Comparison of ENCODE assay signal across 8 mouse cellular contexts in the genomic region with DNA sequence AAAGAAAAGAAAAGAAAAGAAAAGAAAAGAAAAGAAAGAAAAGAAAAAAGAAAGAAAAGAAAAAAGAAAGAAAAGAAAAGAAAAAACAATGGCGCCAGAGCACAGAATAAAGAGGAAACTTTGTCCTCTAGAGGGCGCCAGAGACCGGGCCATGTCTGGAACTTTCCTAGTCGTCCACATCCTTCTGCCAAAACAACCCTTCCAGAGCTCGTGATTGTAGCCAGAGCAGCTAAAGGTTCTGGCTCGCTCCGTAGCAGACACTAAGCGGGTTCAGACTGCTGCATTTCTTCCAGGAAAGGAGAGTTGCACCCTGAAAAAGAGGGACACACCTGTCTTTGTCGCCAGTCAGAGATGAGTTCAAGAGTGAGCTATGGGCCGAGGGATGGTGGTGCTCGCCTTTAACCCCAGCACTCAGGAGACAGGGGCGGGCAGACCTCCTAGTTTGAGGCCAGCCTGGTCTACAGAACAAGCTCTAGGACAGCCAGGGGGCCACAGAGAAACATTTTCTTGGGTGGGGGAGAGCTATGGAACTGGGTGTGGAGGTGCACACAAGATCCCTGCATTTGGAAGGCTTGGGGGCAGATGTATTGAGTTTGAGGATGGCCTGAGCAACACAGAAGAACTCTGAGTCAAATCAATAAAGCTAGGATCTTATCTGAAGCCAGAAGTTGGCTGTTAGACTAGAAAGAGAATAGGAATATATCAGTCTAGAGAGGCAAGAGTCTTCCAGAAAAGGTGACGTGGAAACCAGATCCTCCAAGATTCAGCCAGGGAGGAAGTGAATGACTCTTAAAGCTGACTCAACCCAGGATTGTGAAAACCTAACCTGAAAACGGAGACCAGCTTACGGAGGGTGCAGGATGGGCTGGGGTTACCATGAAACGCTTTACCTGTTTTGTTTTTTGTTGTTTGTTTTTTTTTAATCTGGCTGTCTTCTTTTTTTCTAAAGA. TPM values are rescaled to one million over a fixed set of nuclear protein-coding genes. Genes with fewer than 3 reads are reported as not detected.
DNase-seq lines count a peak whose midpoint lies in the region; TF ChIP-seq lines count a peak whose summit lies in the region.

No protein-coding gene starts in this region.

- peak; percentile 85 for DNase-seq in ZHBTc4 (ENCODE audit: low read depth, low spot score)
- DNase-seq in cerebellum, postnatal 4 days (ENCODE audit: low spot score in 2 of 2), result peak; percentile 74 to 88
- DNase-seq in gastrocnemius, adult 2 months, result peak; percentile 85
- DNase-seq in hindlimb bud, embryonic 11.5 days (ENCODE audit: extremely low spot score, low read depth, low spot score), result peak; percentile 71
- peak; percentile 81 for DNase-seq in left cerebral cortex, adult 2 months (ENCODE audit: extremely low spot score in 1 of 2, low spot score in 2 of 2)
- DNase-seq in right cerebral cortex, adult 2 months (ENCODE audit: low spot score in 2 of 2), result peak; percentile 89 to 92
- DNase-seq in urinary bladder, postnatal 36 days (ENCODE audit: low spot score in 2 of 2), result peak; percentile 82 to 87

- peak; percentile 88 for TF ChIP-seq CTCF in gastrocnemius, adult 2 months (IDR thresholded peaks at IDR 0.05)
- peak; percentile 87 for TF ChIP-seq CTCF in left cerebral cortex, adult 2 months (IDR thresholded peaks at IDR 0.05)

- H3K36me3 ChIP-seq in megakaryocyte, embryonic 14.5 days (replicated peaks; ENCODE audit: low read length), result no peaks in the 10 kb centered on the region

- no peaks in the 10 kb centered on the region for H3K9me3 ChIP-seq in megakaryocyte, embryonic 14.5 days

- peaks cover 27% of the 10 kb centered on the region for H3K27me3 ChIP-seq in megakaryocyte, embryonic 14.5 days (replicated peaks)

- intact Hi-C loops in gastrocnemius, adult 2 months (cut with DNase I), result loop anchor here (1.0 to 10.0 kb wide), 4 partner anchors 68 to 338 kb away; no protein-coding TSS in a partner anchor
- intact Hi-C loops in left cerebral cortex, adult 2 months (cut with DNase I), result loop anchor here (1.0 to 10.0 kb wide), 6 partner anchors 68 to 654 kb away; no protein-coding TSS in a partner anchor

- no peak overlapping the region for H3K27ac ChIP-seq in gastrocnemius, adult 2 months
- H3K27ac ChIP-seq in left cerebral cortex, adult 2 months, result no peak overlapping the region

- peaks cover 14% of the 10 kb centered on the region for H3K4me1 ChIP-seq in megakaryocyte, embryonic 14.5 days

- H3K4me3 ChIP-seq in gastrocnemius, adult 2 months, result peak overlapping the region; percentile 43; the same call in 1 of the 2 replicates
- H3K4me3 ChIP-seq in left cerebral cortex, adult 2 months, result no peak overlapping the region
- H3K4me3 ChIP-seq in megakaryocyte, embryonic 14.5 days (replicated peaks), result peak overlapping the region; percentile 85

RNA-seq across cellular contexts. Expression of a gene that starts 3.1 kb away (rescaled TPM):
- 10 to 100 TPM in 1 of 2 experiments, 1 to 10 TPM in 1; 9.3 to 11.2 TPM for total RNA-seq in gastrocnemius, adult 2 months (2021)
- total RNA-seq in left cerebral cortex, adult 2 months (2021), result not detected
- not detected in 2 replicates for polyA plus RNA-seq in megakaryocyte, embryonic 14.5 days (2012; ENCODE audit: insufficient read depth, low replicate concordance)

RNA-seq across cellular contexts. Expression of a gene that starts 47.0 kb away (rescaled TPM):
- total RNA-seq in gastrocnemius, adult 2 months (2021), result not detected
- total RNA-seq in left cerebral cortex, adult 2 months (2021), result not detected
- polyA plus RNA-seq in megakaryocyte, embryonic 14.5 days (2012; ENCODE audit: insufficient read depth, low replicate concordance), result not detected in 2 replicates

Comparison
In these comparisons a context has a peak if more than half of its experiments do, and no peak if none do; other contexts are left out.
1. RNA of a gene that starts 3.1 kb away (total RNA-seq): 9.3 to 11.2 TPM in gastrocnemius, adult 2 months; not detected in left cerebral cortex, adult 2 months; every median in the first group is over 4 times any median in the second.
2. Peak in every context shown above with its lines, with median percentiles within 50 percentile points of each other: DNase-seq.